Mouse (Mus musculus): ENCODE data around the gene Adamts3.

GRCm38 (mm10) chr5:89895520-89895919, 12.4 kb upstream of the Adamts3 start:
- TF ChIP-seq POLR2A (IDR thresholded peaks at IDR 0.05; ENCODE audit: low read depth, low read length) (no peak), CTCF (IDR thresholded peaks at IDR 0.05; ENCODE audit: extremely low read depth, insufficient read length, insufficient replicate concordance, low read depth, low read length) (no peak)

Data from small intestine, adult 2 months (tissue).